Mouse (Mus musculus) cortical plate, adult 2 months (tissue): Measurements from ENCODE around the gene Hvcn1.

Experiments used
- CTCF ChIP-seq: fragments of 200-500 bp; IDR thresholded peaks from 2 replicates; pipeline ENCODE4 v1.5.1; 2011; ENCODE audit warnings: mild to moderate bottlenecking, control low read depth, low read length; ENCODE audit not compliant: insufficient read depth; ENCODE audit errors: extremely low read depth
- POLR2A ChIP-seq: fragments of 200-500 bp; IDR thresholded peaks from 2 replicates; pipeline ENCODE4 v1.6.1; 2011; ENCODE audit warnings: mild to moderate bottlenecking, low read length, control low read depth; ENCODE audit not compliant: insufficient read depth; ENCODE audit errors: extremely low read depth

GRCm38 (mm10) chr5:122267136-122267535 lies 60.5 kb downstream of the Hvcn1 start:
- TF ChIP-seq POLR2A (no peak), CTCF (no peak)
